In the genomic region with DNA sequence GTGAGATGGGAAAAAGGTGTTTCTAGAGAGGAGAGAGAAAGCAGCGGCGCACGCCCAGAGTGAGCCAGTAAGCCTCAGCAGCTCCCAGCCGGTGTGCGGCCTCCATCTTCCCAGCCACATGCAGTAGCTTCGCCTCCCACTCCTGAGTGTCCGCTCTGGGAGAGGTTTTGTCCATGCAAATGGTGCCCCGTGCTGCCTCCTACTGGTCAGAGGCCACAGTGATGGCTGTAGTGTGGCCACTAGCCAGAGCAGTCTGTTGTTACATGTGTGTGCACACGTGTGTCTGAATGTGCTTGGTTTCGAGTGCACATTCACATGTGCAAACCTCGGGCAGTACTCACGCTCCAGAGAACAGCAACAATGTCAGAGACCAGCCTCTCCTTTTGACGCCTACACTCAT, we compare ENCODE assay signal across 15 mouse cellular contexts.
DNase-seq lines count a peak whose midpoint lies in the region; ATAC-seq and TF ChIP-seq lines count a peak whose summit lies in the region.
"Had no signal": no experiment of that assay in that cellular context is flagged by ENCODE, and none has a peak within 500 bp of the region (broad histone marks: within the 10 kb centered on the region; RNA-seq: fewer than 3 reads in every experiment).

No protein-coding gene starts in this region.

- no peak overlapping the region for H3K27ac ChIP-seq in cerebellum, adult 2 months (ENCODE audit: insufficient read depth, low read length)
- no peak overlapping the region for H3K27ac ChIP-seq in kidney, postnatal 0 days
- H3K27ac ChIP-seq: embryonic facial prominence, embryonic 13.5 days; heart, embryonic 15.5 days; intestine, embryonic 15.5 days; liver, embryonic 13.5 days had no signal

- H3K27me3 ChIP-seq in cerebellum, adult 2 months (ENCODE audit: control insufficient read depth, insufficient read depth, low read length), result no peaks in the 10 kb centered on the region
- H3K27me3 ChIP-seq in kidney, postnatal 0 days (ENCODE audit: insufficient read depth, low read length), result no peaks in the 10 kb centered on the region
- H3K27me3 ChIP-seq: embryonic facial prominence, embryonic 13.5 days; heart, embryonic 15.5 days; intestine, embryonic 15.5 days; liver, embryonic 13.5 days had no signal

- no peak for ATAC-seq in kidney, postnatal 0 days (replicated peaks; ENCODE audit: low FRiP score, low read depth)
- ATAC-seq: forebrain, embryonic 16.5 days; intestine, embryonic 15.5 days had no signal

- TF ChIP-seq POLR2A in cerebellum, adult 2 months (IDR thresholded peaks at IDR 0.05; ENCODE audit: borderline replicate concordance, insufficient read depth, low read length), result no peak

- H3K4me2 ChIP-seq in kidney, postnatal 0 days (ENCODE audit: low read length), result no peak overlapping the region
- H3K4me2 ChIP-seq: embryonic facial prominence, embryonic 13.5 days; heart, embryonic 15.5 days; intestine, embryonic 15.5 days; liver, embryonic 13.5 days had no signal

- H3K9me3 ChIP-seq in kidney, postnatal 0 days (replicated peaks; ENCODE audit: low read length), result no peaks in the 10 kb centered on the region
- H3K9me3 ChIP-seq: embryonic facial prominence, embryonic 13.5 days; heart, embryonic 15.5 days; intestine, embryonic 15.5 days; liver, embryonic 13.5 days had no signal

- no peak for DNase-seq in cerebellum, adult 2 months
- no peak for DNase-seq in cerebellum, adult 9-10 months
- DNase-seq in kidney, postnatal 0 days (ENCODE audit: low spot score), result no peak
- no peak for DNase-seq in kidney, adult 9 months
- peak; percentile 32 for DNase-seq in right cerebral cortex, postnatal 4 days
- no peak for DNase-seq in right cerebral cortex, postnatal 14 days
- DNase-seq in spleen, postnatal 14 days (ENCODE audit: low spot score in 2 of 2), result no peak
- DNase-seq in testis, postnatal 10 days (ENCODE audit: low spot score), result no peak
- DNase-seq: gastrocnemius, postnatal 25 days; liver, embryonic 13.5 days had no signal

- WGBS in cerebellum, adult 2 months, result 95% methylated on average over 13 of the region's 13 CpGs
- 89% methylated on average over 13 of the region's 13 CpGs for WGBS in kidney, postnatal 0 days

- H3K4me3 ChIP-seq in cerebellum, adult 2 months (replicated peaks; ENCODE audit: insufficient read depth, low read depth, low read length), result no peak overlapping the region
- no peak overlapping the region for H3K4me3 ChIP-seq in kidney, postnatal 0 days (replicated peaks; ENCODE audit: low read depth, low read length)
- H3K4me3 ChIP-seq: embryonic facial prominence, embryonic 13.5 days; heart, embryonic 15.5 days; intestine, embryonic 15.5 days; liver, embryonic 13.5 days had no signal

- no peaks in the 10 kb centered on the region for H3K36me3 ChIP-seq in kidney, postnatal 0 days (ENCODE audit: insufficient read depth, low read length)
- H3K36me3 ChIP-seq: G1E; heart, embryonic 15.5 days; intestine, embryonic 15.5 days; liver, embryonic 13.5 days had no signal

- H3K4me1 ChIP-seq in cerebellum, adult 2 months (ENCODE audit: control insufficient read depth, insufficient read depth, low read length), result peaks cover 30% of the 10 kb centered on the region
- no peaks in the 10 kb centered on the region for H3K4me1 ChIP-seq in kidney, postnatal 0 days (replicated peaks; ENCODE audit: insufficient read depth, low read length)
- H3K4me1 ChIP-seq: heart, embryonic 15.5 days; intestine, embryonic 15.5 days; liver, embryonic 13.5 days had no signal

- TF ChIP-seq CTCF in cerebellum, adult 2 months (IDR thresholded peaks at IDR 0.05; ENCODE audit: borderline replicate concordance, insufficient read depth, low read depth, low read length), result peak; percentile 31; the same call in 1 of the 2 replicates
- TF ChIP-seq CTCF in kidney, postnatal 0 days (IDR thresholded peaks at IDR 0.05; ENCODE audit: low read depth), result peak; percentile 41; the same call in 1 of the 2 replicates

- H3K9ac ChIP-seq in kidney, postnatal 0 days (ENCODE audit: low read depth, low read length), result no peak overlapping the region
- H3K9ac ChIP-seq: embryonic facial prominence, embryonic 13.5 days; heart, embryonic 15.5 days; intestine, embryonic 15.5 days; liver, embryonic 13.5 days had no signal
